Mouse (Mus musculus): ENCODE data around the gene Akain1. TPM values are rescaled to one million over a fixed set of nuclear protein-coding genes. Genes with fewer than 3 reads are reported as not detected.

Gene Akain1
- polyA plus RNA-seq (2021; fragmentation: Nextera tagmentation) = 7.8 and 8.1 TPM in 2 replicates
- long read RNA-seq, experiment 1, transcript Akain1-201 (2 exons, 2,296 nt) = major isoform, 35 of 41 reads
- long read RNA-seq, experiment 1, partial matches to known transcripts = 2 of 41 reads
- long read RNA-seq, experiment 1, other reads (novel, unspliced or antisense) = 4 of 41 reads
- long read RNA-seq, experiment 2, transcript Akain1-201 (2 exons, 2,296 nt) = major isoform, 13 of 18 reads
- long read RNA-seq, experiment 2, partial matches to known transcripts = 0 of 18 reads
- long read RNA-seq, experiment 2, other reads (novel, unspliced or antisense) = 5 of 18 reads

GRCm38 (mm10) chr17:69438990-69439491 lies at the start of gene Akain1:
Akain1 (plus strand) TSS chr17:69439326.

Other genes with a start within 250 kb of the Akain1 start
- gene Zbtb14, start 56.3 kb upstream of the Akain1 start, polyA plus RNA-seq (2021; fragmentation: Nextera tagmentation) = 9.7 and 10.1 TPM in 2 replicates

Data from left cerebral cortex, adult 6 months (tissue).